Mouse (Mus musculus) CH12.LX (cell line): Measurements from ENCODE around the gene Rab11fip3.

Experiments
- CTCF ChIP-seq, 2 experiments: IDR thresholded peaks in 1 of 2; conservative IDR thresholded peaks in 1 of 2; 2 replicates each; pipeline ENCODE4 v1.5.1; 2011 to 2012; ENCODE audit warnings: low read depth in 2 of 2, low read length in 2 of 2, improper control_type of control experiment in 1 of 2, inconsistent platforms in 1 of 2, mild to moderate bottlenecking in 1 of 2, moderate library complexity in 1 of 2
- POLR2A ChIP-seq: IDR thresholded peaks from 2 replicates; pipeline ENCODE4 v1.6.1; 2011; ENCODE audit warnings: low read depth, mild to moderate bottlenecking, improper control_type of control experiment, low read length
- TCF12 ChIP-seq: IDR thresholded peaks from 2 replicates; pipeline ENCODE4 v1.6.1; 2014; ENCODE audit warnings: low read depth, mild to moderate bottlenecking, inconsistent platforms, low read length, improper control_type of control experiment
- UBTF ChIP-seq: IDR thresholded peaks from 2 replicates; pipeline ENCODE4 v1.6.1; 2012; ENCODE audit warnings: low read depth, mild to moderate bottlenecking, inconsistent platforms, low read length, improper control_type of control experiment, moderate library complexity

GRCm38 (mm10) chr17:26098461-26098860, 29.1 kb upstream of the Rab11fip3 start:
- TF ChIP-seq POLR2A: no peak
- no peak for TF ChIP-seq CTCF (conservative IDR thresholded peaks at IDR 0.05 in 1 of 2, IDR thresholded peaks at IDR 0.05 in 1 of 2; ENCODE audit: low read depth in 2 of 2, low read length in 2 of 2)
- TF ChIP-seq TCF12: no peak
- no peak for TF ChIP-seq UBTF
